Mouse (Mus musculus) activated CD4-positive, CD25-positive, alpha-beta regulatory T cell, adult 4 months (primary cell): Measurements from ENCODE around the gene Hist1h3c. TPM values are rescaled to one million over a fixed set of nuclear protein-coding genes. Genes with fewer than 3 reads are reported as not detected.
"Not testable (repeated sequence)": the region's sequence is repeated elsewhere in the genome, so short reads cannot be mapped to it uniquely, and the experiment has no call there.

Experiments
- ATAC-seq: one replicate; pipeline ENCODE4 v1.8.0; 2017
- polyA plus RNA-seq, 2 experiments: library from polyadenylated mRNA; unstranded; fragments of 100-300 nt; shearing (Covaris generic); gene quantifications; one replicate each; pipeline ENCODE4 v1.2.1; 2017

Gene Hist1h3c
- polyA plus RNA-seq = 1 to 10 TPM in 1 of 2 experiments, not detected in 1; 2.4 TPM

DNA sequence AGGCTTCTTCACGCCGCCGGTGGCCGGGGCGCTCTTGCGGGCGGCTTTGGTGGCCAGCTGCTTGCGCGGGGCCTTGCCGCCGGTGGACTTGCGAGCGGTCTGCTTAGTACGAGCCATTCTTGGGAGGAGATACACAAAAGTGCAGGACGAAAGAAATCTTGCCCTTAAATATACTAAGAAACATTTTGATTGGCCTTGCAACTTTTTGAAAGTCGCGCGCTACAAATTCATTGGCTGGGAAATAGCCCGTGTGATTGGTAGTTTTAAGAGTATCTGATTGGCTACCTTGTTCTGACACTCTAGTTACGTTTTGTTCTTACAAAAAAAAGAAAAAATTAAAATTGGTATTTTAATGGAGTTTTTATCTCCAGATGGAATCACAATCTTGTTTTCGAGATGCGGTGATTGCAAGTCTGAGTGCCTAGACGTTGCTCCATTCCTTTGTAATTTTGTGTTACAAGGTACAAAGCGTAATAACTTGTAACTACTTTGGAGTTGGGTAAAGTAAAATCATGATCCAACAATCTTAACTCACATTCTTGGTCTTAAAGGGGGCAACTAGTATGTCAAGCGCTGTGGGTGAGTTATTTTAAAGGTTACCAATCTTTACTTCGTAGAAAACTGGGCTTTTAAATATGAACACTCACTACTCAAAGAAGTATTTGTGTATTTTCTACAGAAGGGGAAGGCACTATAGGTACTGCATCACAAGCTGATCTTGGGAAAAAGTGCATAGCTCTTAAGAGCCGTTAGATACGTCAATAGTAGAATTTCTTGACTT is at the start of gene Hist1h3c:
TSS of gene Hist1h3c (minus strand) at position 222 of the 781 bp plus-strand sequence.
- ATAC-seq = peak; percentile 68

DNA sequence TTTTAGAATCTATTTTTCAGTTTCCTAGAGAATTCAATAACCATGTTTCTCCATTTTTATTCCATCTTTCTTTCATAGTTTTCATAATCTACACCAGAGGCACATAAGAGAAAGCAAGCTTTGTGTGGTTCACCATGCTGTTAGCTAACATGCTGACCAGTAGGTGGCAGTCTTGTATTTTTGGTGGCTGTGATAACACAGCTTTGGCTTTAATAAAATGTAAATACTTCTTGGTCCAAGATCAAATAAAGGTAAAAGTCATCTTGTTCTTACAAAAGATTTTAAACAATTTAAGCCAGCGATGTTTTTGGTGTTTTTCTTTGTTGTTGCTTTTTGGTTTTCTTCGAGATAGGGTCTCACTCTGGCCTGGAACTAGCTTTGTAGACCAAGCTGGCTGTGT is 47.1 kb upstream of the Hist1h3c start:
- ATAC-seq = no peak

DNA sequence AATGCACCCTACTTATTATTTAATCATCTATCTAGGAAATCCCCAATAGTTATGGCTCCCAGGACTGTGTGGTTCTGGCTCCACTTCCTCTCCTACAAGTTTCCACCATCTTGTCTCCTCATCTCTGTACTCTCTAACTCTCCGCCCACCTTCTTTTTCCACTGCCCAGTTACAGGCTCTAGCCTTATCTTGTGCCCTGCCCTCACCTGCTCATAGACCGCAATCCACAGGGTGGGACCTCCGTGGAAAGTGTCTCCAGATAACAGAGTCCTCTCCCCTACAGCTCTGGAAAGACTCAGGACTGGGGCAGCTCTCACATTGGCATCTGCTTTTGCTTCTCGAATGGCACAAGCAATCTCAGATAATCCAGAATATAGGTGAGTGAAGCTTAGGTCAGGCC is 33.6 kb upstream of the Hist1h3c start:
- no peak for ATAC-seq

GRCm38 (mm10) chr13:23778339-23778738 is 32.9 kb upstream of the Hist1h3c start:
- ATAC-seq = no peak

DNA sequence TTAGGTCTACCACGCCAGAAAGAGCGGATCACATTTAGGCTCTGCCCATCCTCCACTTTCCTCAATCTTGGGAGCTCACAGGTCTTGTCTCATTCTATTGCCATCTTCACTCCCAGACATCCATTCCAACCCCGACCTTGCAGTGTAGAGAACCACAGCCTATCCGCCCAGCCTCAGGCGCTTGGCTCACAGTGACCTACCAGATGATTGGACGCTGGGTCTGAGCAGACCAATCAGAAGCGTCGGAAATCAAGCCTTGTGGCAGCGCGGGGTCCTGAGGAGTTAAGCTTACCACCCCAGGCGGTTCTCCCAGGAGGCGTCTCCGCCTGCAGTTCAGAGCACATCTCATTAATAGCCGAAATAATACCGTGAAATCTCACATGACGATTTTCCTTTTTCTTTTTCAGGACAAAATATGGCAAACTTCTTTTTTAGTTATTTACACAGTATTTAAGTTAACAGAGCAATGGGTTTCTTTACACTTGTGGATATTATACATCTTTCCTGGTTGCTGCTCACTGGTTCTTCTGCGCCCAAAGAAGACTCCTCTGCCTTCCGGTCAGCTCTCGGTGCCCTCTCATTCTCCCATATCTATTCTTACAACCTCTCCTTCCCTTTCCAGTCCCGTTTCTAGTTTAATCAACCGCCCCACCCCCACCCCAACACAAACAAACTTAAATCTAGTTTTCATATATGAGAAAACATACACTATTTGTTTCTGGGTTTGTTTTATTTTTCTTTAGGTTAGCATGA is 27.3 kb upstream of the Hist1h3c start:
- ATAC-seq = no peak

- ATAC-seq = not testable (repeated sequence)
Observed at GRCm38 (mm10) chr13:23769613-23770012, 24.2 kb upstream of the Hist1h3c start, which contains the start of gene Trim38. Gene Trim38 (plus strand): TSS chr13:23769913.

DNA sequence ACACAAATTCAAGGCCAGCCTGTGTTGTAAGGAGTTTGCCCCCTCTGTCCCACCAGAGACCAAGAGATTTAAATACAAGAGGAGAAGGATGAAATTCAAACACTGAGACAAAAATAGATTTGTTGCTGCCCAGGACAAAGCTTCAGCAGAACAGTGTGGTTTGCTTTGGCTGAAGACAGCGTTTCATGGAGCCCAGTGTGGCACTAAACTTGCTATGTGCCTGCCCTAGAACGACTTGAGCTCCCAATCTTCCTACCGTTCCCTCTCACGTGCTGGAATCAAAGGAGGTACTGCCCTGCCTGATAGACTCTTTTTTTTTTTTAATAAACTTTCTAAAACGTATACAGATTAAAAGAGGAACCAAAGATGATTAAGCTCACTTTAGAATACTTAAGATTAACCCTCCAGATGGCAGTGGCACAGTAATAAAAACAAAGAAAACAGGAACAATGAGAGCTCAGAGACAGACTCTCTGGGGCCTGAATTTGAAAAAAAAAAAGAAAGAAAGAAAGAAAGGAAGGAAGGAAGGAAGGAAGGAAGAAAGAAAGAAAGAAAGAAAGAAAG is 23.5 kb upstream of the Hist1h3c start:
- ATAC-seq = no peak

GRCm38 (mm10) chr13:23766772-23767171 is 21.4 kb upstream of the Hist1h3c start:
- ATAC-seq = no peak

- no peak for ATAC-seq
Observed at GRCm38 (mm10) chr13:23765172-23765513, 19.7 kb upstream of the Hist1h3c start.

- ATAC-seq = no peak
Observed at GRCm38 (mm10) chr13:23764324-23765171, 19.1 kb upstream of the Hist1h3c start.

GRCm38 (mm10) chr13:23763586-23764323 is 18.4 kb upstream of the Hist1h3c start, which contains the start of gene Hist1h1a:
Gene Hist1h1a (plus strand): TSS chr13:23763666.
- peak; percentile 37 for ATAC-seq

DNA sequence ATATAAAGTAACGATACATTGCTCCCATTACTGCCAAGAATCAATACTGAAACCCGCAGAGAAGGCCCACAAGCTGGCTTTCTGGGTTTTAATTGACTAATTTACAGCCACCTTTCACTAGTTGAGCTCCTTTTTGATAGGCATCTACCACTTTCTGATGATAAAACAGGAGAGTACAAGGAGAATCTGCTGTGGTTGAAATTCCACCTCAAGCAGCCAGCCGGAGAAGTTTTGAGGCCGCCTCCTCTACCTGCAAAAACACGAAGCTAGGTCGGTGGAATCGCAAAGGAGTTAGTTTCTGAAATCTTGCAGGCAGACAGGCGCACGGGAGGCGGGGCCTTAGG is 17.8 kb upstream of the Hist1h3c start:
- no peak for ATAC-seq

GRCm38 (mm10) chr13:23761871-23762821 is 16.7 kb upstream of the Hist1h3c start, which contains the start of gene Hist1h3a:
Gene Hist1h3a (minus strand): TSS chr13:23762386.
- ATAC-seq = peak; percentile 68

- ATAC-seq = peak; percentile 62
Observed at GRCm38 (mm10) chr13:23760972-23761864, 15.8 kb upstream of the Hist1h3c start, which contains the start of gene Hist1h4a. Gene Hist1h4a (minus strand): TSS chr13:23761230.

GRCm38 (mm10) chr13:23760240-23760971 is 15.0 kb upstream of the Hist1h3c start:
- ATAC-seq = no peak

GRCm38 (mm10) chr13:23759916-23760239 is 14.5 kb upstream of the Hist1h3c start:
- no peak for ATAC-seq

- ATAC-seq = no peak
Observed at GRCm38 (mm10) chr13:23759251-23759771, 13.9 kb upstream of the Hist1h3c start.

DNA sequence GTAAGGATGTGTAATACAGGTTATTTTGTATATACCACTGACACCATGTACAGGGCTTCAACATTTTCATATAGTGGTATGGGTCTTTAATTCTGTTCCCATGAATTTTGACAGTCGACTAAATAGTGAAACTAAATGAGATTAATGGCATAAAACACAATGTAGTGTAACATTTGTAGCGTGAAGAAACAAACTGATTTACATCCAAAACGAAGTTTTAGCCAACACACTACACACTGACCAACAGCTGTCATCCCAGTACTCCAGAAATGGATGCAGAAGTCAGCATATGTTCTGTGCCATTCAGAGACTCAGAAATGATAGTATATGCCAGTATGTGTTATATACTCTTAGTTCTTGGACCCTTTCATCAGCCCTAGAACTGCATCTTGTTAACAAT is 12.5 kb upstream of the Hist1h3c start:
- no peak for ATAC-seq
